Mouse (Mus musculus): ENCODE data around the gene 1700029F12Rik. TPM values are rescaled to one million over a fixed set of nuclear protein-coding genes. Genes with fewer than 3 reads are reported as not detected.

1700029F12Rik gene
- polyA plus RNA-seq, 1 experiment from 2014 or later, result not detected

Other genes starting within 250 kb of the 1700029F12Rik start
- 0.44 and 0.45 TPM in 2 replicates for gene Gcnt4, start 109.7 kb downstream of the 1700029F12Rik start, polyA plus RNA-seq (2014; fragmentation: Nextera tagmentation; extraction: Ambion mirVana)
- 5.5 and 7.0 TPM in 2 replicates for gene Fam169a, start 32.9 kb upstream of the 1700029F12Rik start, polyA plus RNA-seq (2014; fragmentation: Nextera tagmentation; extraction: Ambion mirVana)
- gene Gm6169, start 64.9 kb upstream of the 1700029F12Rik start, polyA plus RNA-seq (2014; fragmentation: Nextera tagmentation; extraction: Ambion mirVana), result 3.7 and 5.9 TPM in 2 replicates
- 31.3 and 36.9 TPM in 2 replicates for gene Gfm2, start 103.6 kb upstream of the 1700029F12Rik start, polyA plus RNA-seq (2014; fragmentation: Nextera tagmentation; extraction: Ambion mirVana)
- 80.4 TPM in 2 replicates for gene Nsa2, start 103.6 kb upstream of the 1700029F12Rik start, polyA plus RNA-seq (2014; fragmentation: Nextera tagmentation; extraction: Ambion mirVana)
- gene Hexb, start 164.0 kb upstream of the 1700029F12Rik start, polyA plus RNA-seq (2014; fragmentation: Nextera tagmentation; extraction: Ambion mirVana), result 52.4 and 56.7 TPM in 2 replicates
- 6.6 and 8.2 TPM in 2 replicates for gene Enc1, start 206.7 kb upstream of the 1700029F12Rik start, polyA plus RNA-seq (2014; fragmentation: Nextera tagmentation; extraction: Ambion mirVana)